Comparison of ENCODE assay signal across 8 mouse cellular contexts in the genomic region with DNA sequence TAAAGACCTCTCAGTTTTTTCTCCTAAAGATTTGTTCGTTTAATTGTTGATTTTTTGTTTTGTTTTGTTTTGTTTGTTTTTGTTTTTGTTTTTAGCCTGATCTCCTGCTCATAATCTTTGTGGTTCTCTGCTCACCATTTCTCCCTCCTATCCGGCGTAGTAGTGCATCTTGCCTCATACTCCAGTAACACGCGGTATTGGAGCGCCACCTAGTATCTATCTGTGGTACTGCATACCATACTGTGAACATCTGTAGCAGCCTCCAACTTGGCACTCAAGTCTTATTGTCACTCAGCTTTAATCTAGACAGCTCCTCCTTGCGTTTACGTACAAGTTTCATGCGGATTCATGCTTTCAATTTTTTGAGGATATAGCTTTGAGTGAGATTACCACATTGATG. TPM values are rescaled to one million over a fixed set of nuclear protein-coding genes. Genes with fewer than 3 reads are reported as not detected.
DNase-seq lines count a peak whose midpoint lies in the region; ATAC-seq and TF ChIP-seq lines count a peak whose summit lies in the region.

No protein-coding gene starts in this region.

- no peak overlapping the region for H3K4me3 ChIP-seq in ES-E14 (ENCODE audit: insufficient read depth in 1 of 2, low read depth in 1 of 2, low read length in 2 of 2, poor library complexity in 1 of 2, severe bottlenecking in 1 of 2)
- no peak overlapping the region for H3K4me3 ChIP-seq in forebrain, embryonic 12.5 days (replicated peaks)
- no peak overlapping the region for H3K4me3 ChIP-seq in layer of hippocampus, adult 2 months
- no peak overlapping the region for H3K4me3 ChIP-seq in lung, embryonic 16.5 days (ENCODE audit: low read length)

- H3K36me3 ChIP-seq in ES-E14 (ENCODE audit: control insufficient read depth, insufficient read depth, low read length, poor library complexity, severe bottlenecking): no peaks in the 10 kb centered on the region
- no peaks in the 10 kb centered on the region for H3K36me3 ChIP-seq in forebrain, embryonic 12.5 days (replicated peaks)
- no peaks in the 10 kb centered on the region for H3K36me3 ChIP-seq in lung, embryonic 16.5 days (ENCODE audit: control insufficient read depth, insufficient read depth, low read length)

- no peaks in the 10 kb centered on the region for H3K4me1 ChIP-seq in ES-E14 (ENCODE audit: control insufficient read depth in 2 of 2, insufficient read depth in 2 of 2, low read length in 2 of 2, poor library complexity in 1 of 2)
- no peaks in the 10 kb centered on the region for H3K4me1 ChIP-seq in forebrain, embryonic 12.5 days
- H3K4me1 ChIP-seq in lung, embryonic 16.5 days (replicated peaks; ENCODE audit: control insufficient read depth, insufficient read depth, low read length): no peaks in the 10 kb centered on the region

- TF ChIP-seq CTCF in layer of hippocampus, adult 2 months (conservative IDR thresholded peaks at IDR 0.05): peak; percentile 92

- H3K27ac ChIP-seq in ES-E14 (ENCODE audit: insufficient read depth, low read depth, low read length, poor library complexity, severe bottlenecking): no peak overlapping the region
- H3K27ac ChIP-seq in forebrain, embryonic 12.5 days: no peak overlapping the region
- H3K27ac ChIP-seq in layer of hippocampus, adult 2 months: no peak overlapping the region
- H3K27ac ChIP-seq in lung, embryonic 16.5 days (ENCODE audit: low read length): no peak overlapping the region

- 13% methylated on average over 9 of the region's 9 CpGs for WGBS in forebrain, embryonic 12.5 days
- 12% methylated on average over 9 of the region's 9 CpGs for WGBS in lung, embryonic 16.5 days

- H3K9ac ChIP-seq in ES-E14 (ENCODE audit: insufficient read depth, low read depth, low read length, poor library complexity, severe bottlenecking): no peak overlapping the region
- no peak overlapping the region for H3K9ac ChIP-seq in forebrain, embryonic 12.5 days
- H3K9ac ChIP-seq in lung, embryonic 16.5 days (ENCODE audit: low read length): no peak overlapping the region

- in situ Hi-C loops in ES-E14 (cut with MboI; ENCODE audit: low sequenced_read_pairs in 2 of 2, unreplicated experiment in 2 of 2): loop anchor here in 1 of 2 experiments (25.0 kb wide), 1 partner anchor 207 kb away; no protein-coding TSS in a partner anchor

- H3K9me3 ChIP-seq in ES-E14 (ENCODE audit: control insufficient read depth, insufficient read depth, low read depth, low read length): no peaks in the 10 kb centered on the region
- no peaks in the 10 kb centered on the region for H3K9me3 ChIP-seq in forebrain, embryonic 12.5 days
- H3K9me3 ChIP-seq in lung, embryonic 16.5 days (ENCODE audit: control insufficient read depth, low read length): no peaks in the 10 kb centered on the region

- DNase-seq in ES-E14 (ENCODE audit: low read depth, low spot score): peak; percentile 35
- peak; percentile 24 for DNase-seq in brain, embryonic 18.5 days (ENCODE audit: low read depth, low spot score)
- peak; percentile 78 for DNase-seq in heart, postnatal 4 days
- DNase-seq in layer of hippocampus, adult 2 months (ENCODE audit: low spot score in 2 of 2): peak; percentile 60 to 69
- DNase-seq in ovary, postnatal 14 days (ENCODE audit: low spot score): peak; percentile 62
- DNase-seq in thymus, postnatal 36 days: peak; percentile 30 to 37

- no peak overlapping the region for H3K4me2 ChIP-seq in forebrain, embryonic 12.5 days
- no peak overlapping the region for H3K4me2 ChIP-seq in lung, embryonic 16.5 days (ENCODE audit: low read depth, low read length)

- H3K27me3 ChIP-seq in forebrain, embryonic 12.5 days: 0 out of 2 replicates have a peak, but pooled peaks cover 3% of the 10 kb centered on the region
- no peaks in the 10 kb centered on the region for H3K27me3 ChIP-seq in lung, embryonic 16.5 days (ENCODE audit: control insufficient read depth, insufficient read depth, low read depth, low read length)

- ATAC-seq in forebrain, embryonic 12.5 days (ENCODE audit: low FRiP score): peak; percentile 81
- peak; percentile 84 for ATAC-seq in lung, embryonic 16.5 days (ENCODE audit: low read depth)

TF ChIP-seq in ES-E14, 5 proteins besides CTCF, POLR2A, EP300 and RAD21:
- TF ChIP-seq HCFC1 (IDR thresholded peaks at IDR 0.05; ENCODE audit: borderline replicate concordance, insufficient read depth, low read length) (no peak), ZNF384 (IDR thresholded peaks at IDR 0.05; ENCODE audit: low read depth, low read length) (no peak), MAFK (IDR thresholded peaks at IDR 0.05; ENCODE audit: insufficient read depth, low read depth, low read length) (no peak), ZC3H11A (IDR thresholded peaks at IDR 0.05; ENCODE audit: borderline replicate concordance, low read depth, low read length) (peak; percentile 65; the same call in 1 of the 2 replicates), CHD2 (IDR thresholded peaks at IDR 0.05; ENCODE audit: low read depth, low read length) (no peak)

RNA-seq across cellular contexts. Expression of gene Sytl4, which starts 37.4 kb away (rescaled TPM):
- 0.54 and 0.58 TPM in 2 replicates for total RNA-seq in ES-E14 (2012; rRNA removed)
- 0.81 and 1.00 TPM in 2 replicates for polyA plus RNA-seq in forebrain, embryonic 12.5 days (2016; fragmentation: Nextera tagmentation; extraction: Ambion mirVana)
- total RNA-seq in heart, postnatal 4 days (2021): 1 to 10 TPM; 2.5 to 3.7 TPM
- 1 to 10 TPM; 1.5 TPM for total RNA-seq in layer of hippocampus, adult 2 months (2021)
- 5.7 and 6.2 TPM in 2 replicates for polyA plus RNA-seq in lung, embryonic 16.5 days (2015; fragmentation: Nextera tagmentation; extraction: Ambion mirVana)

RNA-seq across cellular contexts. Expression of gene Cstf2, which starts 40.0 kb away (rescaled TPM):
- 57.2 and 69.6 TPM in 2 replicates for total RNA-seq in ES-E14 (2012; rRNA removed)
- polyA plus RNA-seq in forebrain, embryonic 12.5 days (2016; fragmentation: Nextera tagmentation; extraction: Ambion mirVana): 72.8 and 74.4 TPM in 2 replicates
- 10 to 100 TPM; 28.7 to 29.2 TPM for total RNA-seq in heart, postnatal 4 days (2021)
- total RNA-seq in layer of hippocampus, adult 2 months (2021): 100 to 1,000 TPM in 1 of 2 experiments, 10 to 100 TPM in 1; 92.6 to 104 TPM
- 43.8 and 46.5 TPM in 2 replicates for polyA plus RNA-seq in lung, embryonic 16.5 days (2015; fragmentation: Nextera tagmentation; extraction: Ambion mirVana)

Comparison
In these comparisons a context has a peak if more than half of its experiments do, and no peak if none do; other contexts are left out.
1. DNase-seq: peak in every context shown above with its lines; median percentile 78 in heart, postnatal 4 days; 64 in layer of hippocampus, adult 2 months; 62 in ovary, postnatal 14 days; 35 in ES-E14; 34 in thymus, postnatal 36 days; 24 in brain, embryonic 18.5 days.